Mouse (Mus musculus): Measurements from ENCODE around the gene Fam83f.

GRCm38 (mm10) chr15:80714299-80714698 lies 42.7 kb downstream of the Fam83f start:
- TF ChIP-seq CTCF (IDR thresholded peaks at IDR 0.05; ENCODE audit: borderline replicate concordance, insufficient read depth, low read depth, low read length) (no peak), POLR2A (IDR thresholded peaks at IDR 0.05; ENCODE audit: borderline replicate concordance, insufficient read depth, low read length) (no peak)
